Mouse (Mus musculus) duodenum, adult 2 months (tissue): ENCODE data around the gene Cops7a. TPM values are rescaled to one million over a fixed set of nuclear protein-coding genes. Genes with fewer than 3 reads are reported as not detected.

Experiments
- polyA plus RNA-seq: library from polyadenylated mRNA; depleted of rRNA; stranded (reverse); fragments of >200 nt; gene quantifications from 2 replicates; pipeline ENCODE4 v1.2.3, GENCODE M21; 2012; ENCODE audit warnings: low replicate concordance; rRNA removed

Cops7a gene
- 120 and 168 TPM in 2 replicates for polyA plus RNA-seq

DNA sequence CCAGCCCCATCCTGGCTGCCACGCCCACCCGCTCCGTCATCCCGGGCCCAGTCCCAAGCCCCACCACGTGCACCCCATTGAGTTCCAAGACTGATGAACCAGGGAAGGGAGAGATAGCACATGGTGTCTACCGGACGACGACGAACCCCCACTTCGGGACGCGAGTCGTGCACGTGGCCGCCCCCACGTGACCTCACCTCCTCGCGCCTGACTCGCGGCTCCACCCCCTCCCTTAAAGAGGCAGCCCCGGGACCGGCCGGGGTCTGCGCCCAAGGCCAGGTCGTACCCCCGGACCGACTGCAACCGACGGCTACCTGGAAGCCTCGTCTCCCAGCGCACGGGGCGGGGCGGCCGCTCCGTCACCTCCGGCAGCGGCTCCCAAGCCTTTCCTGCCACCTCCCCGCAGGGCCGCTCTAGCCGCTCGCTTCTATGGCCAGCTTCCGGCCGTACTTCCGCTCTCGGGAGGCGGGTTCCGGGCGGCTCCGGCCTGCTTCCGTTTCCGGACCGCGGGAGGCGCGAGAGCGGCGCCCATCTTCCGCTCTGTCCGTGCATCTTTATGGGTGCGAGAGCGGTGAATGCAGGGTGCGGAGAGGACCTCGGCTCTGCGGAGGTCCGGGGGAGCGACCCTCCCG, at the start of gene Cops7a:
Cops7a (minus strand) TSS at position 451 of the 632 bp plus-strand sequence.

GRCm38 (mm10) chr6:125009129-125009180, 43.6 kb upstream of the Cops7a start, which contains the start of gene Zfp384:
Gene Zfp384, plus strand, starts transcription at chr6:125009145.

DNA sequence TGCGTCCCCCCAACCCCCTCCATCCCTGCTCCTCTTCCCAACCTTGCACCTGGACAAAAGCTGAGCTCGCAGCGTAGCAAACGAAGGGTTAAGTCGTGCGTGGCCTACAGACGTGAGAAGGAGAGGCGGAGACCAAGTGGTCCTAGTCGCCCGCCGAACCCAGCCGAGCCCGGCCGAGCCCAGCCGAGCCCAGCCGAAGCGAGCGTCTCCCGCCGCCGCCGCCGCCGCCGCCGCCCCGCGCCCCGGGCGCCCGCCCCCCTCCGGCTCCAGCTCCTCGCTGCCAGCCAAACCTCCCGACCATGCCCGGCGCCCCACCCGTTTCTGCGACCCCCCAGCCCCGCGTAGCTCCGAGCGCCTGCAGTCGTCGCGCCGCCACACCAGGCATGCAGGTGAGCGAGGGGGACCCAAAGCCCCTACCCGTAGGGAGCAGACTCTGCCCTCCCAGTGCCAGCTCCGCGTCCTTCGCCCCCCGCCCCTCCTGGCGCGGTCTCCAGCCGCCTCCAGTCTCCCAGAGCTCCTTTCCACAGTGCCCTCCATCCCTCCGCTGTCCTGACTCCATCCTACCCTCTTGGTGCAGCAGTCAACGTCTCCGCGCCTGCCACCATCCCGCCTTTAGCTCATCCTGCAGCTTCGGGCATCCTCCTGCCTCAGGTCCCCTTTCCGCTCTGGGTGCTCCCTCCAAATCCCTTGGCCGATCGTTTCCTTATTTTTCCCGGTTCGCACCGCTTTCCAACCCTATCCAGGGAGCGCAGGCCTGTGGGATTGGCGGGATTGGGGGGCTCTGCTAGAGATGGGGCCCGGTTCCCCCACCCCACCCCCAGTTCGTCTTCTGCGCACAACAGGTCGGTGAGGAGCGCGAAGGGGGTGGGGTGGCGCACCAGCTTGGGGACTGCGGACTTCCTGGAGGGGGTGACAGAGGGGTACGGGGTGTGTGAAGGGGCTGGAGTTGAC, 31.5 kb upstream of the Cops7a start, which contains the start of gene Pianp:
Pianp (plus strand) TSS at position 144 of the 951 bp plus-strand sequence.

GRCm38 (mm10) chr6:124930754-124931524, 34.4 kb downstream of the Cops7a start, which contains the start of gene Mlf2:
Gene Mlf2, plus strand, starts transcription at chr6:124931386.

DNA sequence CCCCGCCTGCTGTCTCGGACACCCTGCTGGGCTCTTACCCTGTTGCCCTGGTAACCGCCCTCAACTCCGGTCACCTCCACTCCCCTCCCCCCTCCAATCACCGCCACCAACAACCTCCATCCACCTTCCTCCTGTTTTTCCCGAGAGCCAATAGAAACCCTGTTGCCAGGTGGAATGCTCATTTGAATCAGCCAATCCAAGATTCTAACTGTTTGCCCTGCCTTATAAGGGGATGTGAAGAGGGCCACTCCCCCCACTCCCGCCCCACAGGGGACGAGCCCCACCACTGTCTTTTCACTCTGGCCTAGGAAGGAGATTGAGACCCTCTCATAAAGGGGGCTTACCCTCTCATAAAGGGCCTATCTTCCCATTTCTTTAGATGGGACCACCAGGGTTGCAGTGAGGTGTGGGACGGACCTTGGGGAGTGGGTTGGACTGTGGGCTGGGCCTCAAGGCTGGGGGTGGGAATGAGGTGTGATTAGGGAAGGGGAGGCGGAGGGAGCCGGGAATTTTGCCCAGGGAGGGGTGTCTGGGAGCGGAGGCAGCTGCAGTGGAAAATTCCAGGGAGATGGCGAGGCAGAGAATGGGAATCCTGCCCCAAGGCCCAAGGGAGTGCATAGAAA, 45.5 kb downstream of the Cops7a start, which contains the start of gene Ptms:
Ptms (minus strand) TSS at position 409 of the 623 bp plus-strand sequence.

DNA sequence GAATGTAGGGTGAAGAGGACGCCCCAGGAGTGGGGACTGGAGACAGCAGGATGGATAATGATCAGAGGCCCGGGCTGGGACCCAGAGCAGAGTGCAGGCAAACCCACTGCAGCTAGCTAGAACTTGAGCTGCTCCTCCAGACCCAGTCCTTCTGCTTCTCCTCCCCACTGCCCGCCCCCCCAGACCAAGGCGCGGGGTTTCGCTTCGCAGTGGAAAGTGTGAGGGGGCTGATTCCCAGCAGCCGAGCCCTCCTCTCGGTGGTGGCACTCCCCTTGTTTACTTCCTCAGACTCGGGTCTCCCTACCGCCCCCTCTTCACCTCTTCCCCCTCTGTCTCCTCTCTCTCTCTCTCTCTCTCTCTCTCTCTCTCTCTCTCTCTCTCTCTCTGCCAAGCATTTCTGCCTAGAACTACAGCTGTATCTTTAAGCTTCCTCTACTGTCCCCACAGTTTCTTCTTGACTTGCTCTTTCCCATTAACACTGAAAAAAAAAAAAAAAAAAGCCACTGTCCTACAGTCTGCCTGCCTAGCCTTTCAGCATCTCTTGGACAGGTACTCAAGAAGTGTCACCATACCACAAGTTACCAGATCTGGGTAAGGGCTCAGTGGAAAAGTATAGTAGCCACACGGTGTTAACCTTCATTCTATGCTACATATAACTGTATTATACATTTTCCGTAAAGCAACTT, 53.7 kb downstream of the Cops7a start, which contains the start of gene Lag3:
Lag3 (minus strand) TSS at position 173 of the 686 bp plus-strand sequence.

Other genes starting within 250 kb of the Cops7a start
- gene Ptpn6, start 226.8 kb downstream of the Cops7a start, polyA plus RNA-seq: 18.0 and 22.1 TPM in 2 replicates
- gene Grcc10, start 224.2 kb downstream of the Cops7a start, polyA plus RNA-seq: 113 and 151 TPM in 2 replicates
- gene Gm45234, start 209.5 kb downstream of the Cops7a start, polyA plus RNA-seq: not detected in 2 replicates
- 60.0 and 70.5 TPM in 2 replicates for gene Atn1, start 209.0 kb downstream of the Cops7a start, polyA plus RNA-seq
- gene Eno2, start 195.9 kb downstream of the Cops7a start, polyA plus RNA-seq: 2.6 and 3.2 TPM in 2 replicates
- gene Lrrc23, start 185.8 kb downstream of the Cops7a start, polyA plus RNA-seq: 0.09 and 0.30 TPM in 2 replicates
- 21.3 and 42.0 TPM in 2 replicates for gene Spsb2, start 156.9 kb downstream of the Cops7a start, polyA plus RNA-seq
- gene Tpi1, start 151.2 kb downstream of the Cops7a start, polyA plus RNA-seq: 448 and 753 TPM in 2 replicates
- gene Usp5, start 136.1 kb downstream of the Cops7a start, polyA plus RNA-seq: 41.6 and 63.1 TPM in 2 replicates
- 53.1 and 53.5 TPM in 2 replicates for gene Cdca3, start 136.0 kb downstream of the Cops7a start, polyA plus RNA-seq
- 0.14 and 0.31 TPM in 2 replicates for gene Gnb3, start 125.3 kb downstream of the Cops7a start, polyA plus RNA-seq
- 5.8 and 11.2 TPM in 2 replicates for gene P3h3, start 107.8 kb downstream of the Cops7a start, polyA plus RNA-seq
- 0.65 and 1.6 TPM in 2 replicates for gene Gpr162, start 101.6 kb downstream of the Cops7a start, polyA plus RNA-seq
- 2.8 and 4.7 TPM in 2 replicates for gene Cd4, start 77.3 kb downstream of the Cops7a start, polyA plus RNA-seq
- 3.0 and 7.5 TPM in 2 replicates for gene Lag3, start 53.8 kb downstream of the Cops7a start, polyA plus RNA-seq
- gene Ptms, start 45.4 kb downstream of the Cops7a start, polyA plus RNA-seq: 874 and 2,100 TPM in 2 replicates
- 369 and 581 TPM in 2 replicates for gene Mlf2, start 34.2 kb downstream of the Cops7a start, polyA plus RNA-seq
- 3.2 and 4.2 TPM in 2 replicates for gene Pianp, start 31.2 kb upstream of the Cops7a start, polyA plus RNA-seq
- 34.6 and 47.6 TPM in 2 replicates for gene Zfp384, start 43.6 kb upstream of the Cops7a start, polyA plus RNA-seq
- gene Ing4, start 74.2 kb upstream of the Cops7a start, polyA plus RNA-seq: 32.0 and 39.8 TPM in 2 replicates
- 11.1 and 17.9 TPM in 2 replicates for gene Acrbp, start 84.2 kb upstream of the Cops7a start, polyA plus RNA-seq
- gene Lpar5, start 102.4 kb upstream of the Cops7a start, polyA plus RNA-seq: 129 and 167 TPM in 2 replicates
- gene Chd4, start 130.4 kb upstream of the Cops7a start, polyA plus RNA-seq: 19.3 and 20.9 TPM in 2 replicates
- gene Nop2, start 166.4 kb upstream of the Cops7a start, polyA plus RNA-seq: 6.3 and 8.1 TPM in 2 replicates
- 8.8 and 10.6 TPM in 2 replicates for gene Iffo1, start 179.7 kb upstream of the Cops7a start, polyA plus RNA-seq
- gene Gapdh, start 200.9 kb upstream of the Cops7a start, polyA plus RNA-seq: 4,213 and 4,236 TPM in 2 replicates
- 47.2 and 47.9 TPM in 2 replicates for gene Ncapd2, start 226.2 kb upstream of the Cops7a start, polyA plus RNA-seq
- 36.1 and 67.8 TPM in 2 replicates for gene Mrpl51, start 226.3 kb upstream of the Cops7a start, polyA plus RNA-seq